Mouse (Mus musculus) embryonic fibroblast, embryonic 13.5 days (primary cell): Measurements from ENCODE around the gene Dnajc17.

Experiments used
- CTCF ChIP-seq: IDR thresholded peaks from 2 replicates; pipeline ENCODE4 v1.5.1; 2011; ENCODE audit warnings: mild to moderate bottlenecking, control low read depth, low read length, moderate library complexity, borderline replicate concordance; ENCODE audit not compliant: insufficient read depth
- POLR2A ChIP-seq: IDR thresholded peaks from 2 replicates; pipeline ENCODE4 v1.6.1; 2011; ENCODE audit warnings: low read depth, mild to moderate bottlenecking, control low read depth, low read length, moderate library complexity

GRCm38 (mm10) chr2:119163135-119163534 lies 45.5 kb downstream of the Dnajc17 start:
- TF ChIP-seq CTCF (no peak), POLR2A (no peak)
